Mouse (Mus musculus) heart, postnatal 0 days (tissue): ENCODE data around the gene Rfwd3.
"Not testable (repeated sequence)": the region's sequence is repeated elsewhere in the genome, so short reads cannot be mapped to it uniquely, and the experiment has no call there.

Experiments used
- CTCF ChIP-seq: IDR thresholded peaks from 2 replicates; pipeline ENCODE4 v1.5.1; 2016; ENCODE audit warnings: antibody characterized with exemption, control low read depth, low read depth
- EP300 ChIP-seq: IDR thresholded peaks from 2 replicates; pipeline ENCODE4 v1.6.1; 2016; ENCODE audit warnings: antibody characterized with exemption, low read depth

- not testable (repeated sequence) for TF ChIP-seq EP300, CTCF
Measured at GRCm38 (mm10) chr8:111246864-111247263, 53.2 kb downstream of the Rfwd3 start.
